Comparison of ENCODE assay signal across 24 mouse cellular contexts in the genomic region with DNA sequence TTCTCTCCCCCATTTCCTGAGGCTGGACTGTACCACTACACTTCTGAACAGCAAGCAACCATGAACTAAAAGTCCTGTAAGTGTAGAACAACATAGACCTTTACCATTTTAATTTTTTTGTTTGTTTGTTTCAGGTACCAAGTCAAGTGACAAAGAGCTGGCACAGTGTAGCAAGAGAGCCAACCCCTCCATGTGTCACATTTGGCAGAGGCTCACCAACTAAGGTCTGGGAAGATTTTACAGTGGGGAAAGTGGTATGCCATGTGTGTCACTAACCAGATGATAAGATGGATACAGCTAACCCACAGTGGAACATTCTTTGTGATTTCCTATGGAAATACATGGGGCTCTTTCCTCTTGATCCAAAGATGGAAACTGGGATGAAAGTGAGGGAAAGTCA. TPM values are rescaled to one million over a fixed set of nuclear protein-coding genes. Genes with fewer than 3 reads are reported as not detected.
DNase-seq lines count a peak whose midpoint lies in the region; ATAC-seq and TF ChIP-seq lines count a peak whose summit lies in the region.
"Had no signal": no experiment of that assay in that cellular context is flagged by ENCODE, and none has a peak within 500 bp of the region (broad histone marks: within the 10 kb centered on the region; RNA-seq: fewer than 3 reads in every experiment).

No protein-coding gene starts in this region.

- intact Hi-C loops in gastrocnemius, adult 2 months (cut with DNase I), result no loop called here

- H3K27ac ChIP-seq in gastrocnemius, adult 2 months, result no peak overlapping the region
- H3K27ac ChIP-seq: embryonic facial prominence, embryonic 15.5 days; hindbrain, embryonic 12.5 days; intestine, embryonic 15.5 days; kidney, embryonic 15.5 days had no signal

- no peak overlapping the region for H3K4me3 ChIP-seq in gastrocnemius, adult 2 months
- H3K4me3 ChIP-seq: embryonic facial prominence, embryonic 15.5 days; heart, embryonic 12.5 days; hindbrain, embryonic 12.5 days; intestine, embryonic 15.5 days; kidney, embryonic 15.5 days had no signal

- peak; percentile 82 for DNase-seq in brain, adult 2 months (ENCODE audit: low read depth, low spot score)
- peak; percentile 22 for DNase-seq in cerebellum, adult 11 months
- peak; percentile 63 for DNase-seq in cerebellum, adult 9-10 months
- DNase-seq in cerebellum, postnatal 25 days, result peak; percentile 37 to 57
- no peak for DNase-seq in embryo, embryonic 10 days (ENCODE audit: low spot score)
- no peak for DNase-seq in gastrocnemius, adult 2 months
- DNase-seq: adrenal gland, adult 2 months; adrenal gland, postnatal 25 days; embryo, embryonic 11 days; gastrocnemius, postnatal 25 days; heart, postnatal 36 days; kidney, adult 18-20 months had no signal

- ATAC-seq in erythroblast, adult 5-6 weeks (replicated peaks; ENCODE audit: low FRiP score, poor library complexity, severe bottlenecking), result no peak
- ATAC-seq: forebrain, embryonic 16.5 days; hindbrain, embryonic 16.5 days; intestine, embryonic 15.5 days had no signal

- TF ChIP-seq CTCF in gastrocnemius, adult 2 months (IDR thresholded peaks at IDR 0.05), result no peak

RNA-seq across cellular contexts. Expression of a gene that starts 38.8 kb away (rescaled TPM):
- not detected for total RNA-seq in gastrocnemius, adult 2 months (2021)
- total RNA-seq in erythroblast, adult 5-6 weeks (2015; ENCODE audit: low replicate concordance), result not detected in 2 replicates
- 0.14 TPM in 1 of 2 replicates, not detected in the other for total RNA-seq in erythroblast, adult 5-6 weeks (2017; ENCODE audit: low replicate concordance)
- total RNA-seq: adrenal gland, adult 2 months; adrenal gland, postnatal 25 days; ES-E14; gastrocnemius, adult 18-20 months; gastrocnemius, postnatal 25 days; granulocyte monocyte progenitor cell, adult 5-6 weeks; heart, adult 8-10 months; heart, postnatal 36 days had no signal

Comparison
In these comparisons a context has a peak if more than half of its experiments do, and no peak if none do; other contexts are left out.
1. DNase-seq: peak in brain, adult 2 months (single experiment), cerebellum, adult 11 months (single experiment), cerebellum, adult 9-10 months (single experiment) and cerebellum, postnatal 25 days (2 of 2); none in embryo, embryonic 10 days (single experiment) and gastrocnemius, adult 2 months (single experiment).